Mouse (Mus musculus) liver, adult 2 months (tissue): Measurements from ENCODE around the gene Rbbp6.

ENCODE experiments used
- CTCF ChIP-seq: fragments of 200-500 bp; IDR thresholded peaks from 2 replicates; pipeline ENCODE4 v1.5.1; 2011; ENCODE audit warnings: low read depth, low read length, control low read depth
- POLR2A ChIP-seq: fragments of 200-500 bp; IDR thresholded peaks from 2 replicates; pipeline ENCODE4 v1.6.1; 2011; ENCODE audit warnings: low read length, control low read depth; ENCODE audit not compliant: insufficient read depth; ENCODE audit errors: extremely low read depth

GRCm38 (mm10) chr7:122979514-122979913, 14.0 kb downstream of the Rbbp6 start:
- TF ChIP-seq CTCF = no peak
- no peak for TF ChIP-seq POLR2A
